Mouse (Mus musculus): ENCODE measurements around the gene Sctr. TPM values are rescaled to one million over a fixed set of nuclear protein-coding genes. Genes with fewer than 3 reads are reported as not detected.

The Sctr gene
- polyA plus RNA-seq (2016; fragmentation: Nextera tagmentation; extraction: Ambion mirVana): not detected in 2 replicates

GRCm38 (mm10) chr1:120006844-120007790 is at the start of gene Sctr:
TSS of gene Sctr (plus strand) at chr1:120006894.
- no peak within 1 kb of the TSS for H3K9ac ChIP-seq
- 3% methylated on average over 38 of the region's 39 CpGs for WGBS (ENCODE audit: insufficient replicate concordance)
- H3K9me3 ChIP-seq (replicated peaks): no peaks in the 10 kb centered on the region
- H3K4me2 ChIP-seq: peak within 1 kb of the TSS; percentile 56
- H3K27ac ChIP-seq: no peak within 1 kb of the TSS
- peak within 1 kb of the TSS; percentile 38 for H3K4me3 ChIP-seq
- peaks cover 9% of the 10 kb centered on the region; the same call in 1 of the 2 replicates for H3K4me1 ChIP-seq
- no peaks in the 10 kb centered on the region for H3K36me3 ChIP-seq
- no peak for ATAC-seq
- H3K27me3 ChIP-seq (replicated peaks): peaks cover 55% of the 10 kb centered on the region

DNA sequence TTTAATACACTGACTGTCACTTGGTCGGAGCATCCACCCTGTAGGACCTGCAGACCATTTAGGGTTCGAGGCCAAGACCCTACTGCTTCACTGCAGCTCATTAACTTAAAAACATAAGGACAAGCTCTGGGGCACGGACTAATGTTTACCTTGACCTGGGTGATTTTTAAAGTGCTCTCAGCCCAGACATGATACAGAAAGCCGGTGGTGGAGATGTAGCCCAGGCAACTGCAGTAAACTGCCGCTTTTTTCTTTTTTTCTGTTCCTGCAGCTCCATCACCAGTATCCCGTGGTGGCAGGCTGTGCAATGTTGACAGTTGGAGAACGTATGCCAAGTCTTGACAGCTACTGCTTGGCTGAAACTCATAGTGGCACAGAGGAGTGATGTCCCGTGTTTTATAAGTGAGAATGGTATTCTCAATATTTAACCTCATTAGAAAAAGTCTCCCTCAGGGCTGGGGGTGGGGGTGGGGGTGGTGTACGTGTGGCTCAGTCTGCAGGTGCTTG is 48.9 kb upstream of the Sctr start:
- no peak overlapping the region for H3K9ac ChIP-seq
- no peaks in the 10 kb centered on the region for H3K4me1 ChIP-seq
- H3K4me2 ChIP-seq: no peak overlapping the region
- no peak overlapping the region for H3K27ac ChIP-seq
- ATAC-seq: no peak
- no peak overlapping the region for H3K4me3 ChIP-seq
- H3K27me3 ChIP-seq (replicated peaks): no peaks in the 10 kb centered on the region
- no peaks in the 10 kb centered on the region for H3K9me3 ChIP-seq (replicated peaks)
- H3K36me3 ChIP-seq: no peaks in the 10 kb centered on the region
- 51% methylated on average over 9 of the region's 9 CpGs for WGBS (ENCODE audit: insufficient replicate concordance)

DNA sequence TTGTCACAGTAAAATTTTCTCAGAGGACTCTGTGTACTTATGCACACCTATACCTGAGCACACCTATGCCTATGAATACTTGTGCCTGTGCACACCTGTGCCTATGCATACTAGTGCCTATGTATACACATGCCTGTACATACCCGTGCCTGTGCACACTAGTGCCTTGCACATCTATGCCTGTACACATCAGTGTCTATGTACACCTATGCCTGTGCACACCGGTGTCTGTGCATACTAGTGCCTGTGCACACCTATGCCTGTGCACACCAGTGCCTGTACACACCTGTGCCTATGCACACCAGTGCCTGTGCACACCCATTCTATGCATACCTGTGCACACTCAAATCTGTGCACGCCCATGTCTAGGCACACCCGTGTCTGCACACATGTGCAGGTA is 47.2 kb upstream of the Sctr start:
- Histone ChIP-seq H3K27ac (no peak overlapping the region), H3K4me1 (no peaks in the 10 kb centered on the region), H3K9ac (no peak overlapping the region), H3K9me3 (replicated peaks) (no peaks in the 10 kb centered on the region), H3K4me2 (no peak overlapping the region), H3K4me3 (no peak overlapping the region), H3K36me3 (no peaks in the 10 kb centered on the region), H3K27me3 (replicated peaks) (no peaks in the 10 kb centered on the region)
- peak; percentile 49; the same call in 1 of the 2 replicates for ATAC-seq
- WGBS (ENCODE audit: insufficient replicate concordance): 77% methylated on average over 4 of the region's 4 CpGs

DNA sequence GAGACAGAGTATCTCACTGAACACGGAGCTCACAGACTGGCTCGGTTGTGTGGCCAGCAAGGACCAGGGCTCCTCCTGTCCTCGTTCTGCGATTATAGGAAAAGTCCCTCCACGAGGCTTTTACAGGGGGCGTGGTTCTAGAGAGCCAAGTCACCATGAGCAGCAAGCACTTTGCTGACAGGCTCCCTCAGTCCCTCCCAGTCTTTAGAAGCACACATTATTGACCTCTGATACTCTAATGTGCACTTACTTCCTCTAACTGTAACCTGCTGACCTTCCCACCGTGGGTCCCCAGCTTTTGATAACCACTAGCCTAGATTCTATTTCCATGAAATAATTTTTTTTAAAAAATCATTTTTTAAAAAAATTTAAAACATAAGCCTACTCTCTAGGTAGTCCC is 46.8 kb upstream of the Sctr start:
- Histone ChIP-seq H3K4me2 (no peak overlapping the region), H3K36me3 (no peaks in the 10 kb centered on the region), H3K4me3 (no peak overlapping the region), H3K9me3 (replicated peaks) (no peaks in the 10 kb centered on the region), H3K27ac (no peak overlapping the region), H3K4me1 (no peaks in the 10 kb centered on the region), H3K27me3 (replicated peaks) (no peaks in the 10 kb centered on the region), H3K9ac (no peak overlapping the region)
- 49% methylated on average over 7 of the region's 7 CpGs for WGBS (ENCODE audit: insufficient replicate concordance)
- ATAC-seq: no peak

- Histone ChIP-seq H3K9me3 (replicated peaks) (no peaks in the 10 kb centered on the region), H3K4me2 (no peak overlapping the region), H3K27ac (no peak overlapping the region), H3K36me3 (no peaks in the 10 kb centered on the region), H3K4me1 (no peaks in the 10 kb centered on the region), H3K27me3 (replicated peaks) (no peaks in the 10 kb centered on the region), H3K9ac (no peak overlapping the region), H3K4me3 (no peak overlapping the region)
- WGBS (ENCODE audit: insufficient replicate concordance): 48% methylated on average over 12 of the region's 12 CpGs
- ATAC-seq: no peak
Measured at GRCm38 (mm10) chr1:119965804-119966514, 40.7 kb upstream of the Sctr start.

- Histone ChIP-seq H3K27ac (no peak overlapping the region), H3K4me1 (0 out of 2 replicates have a peak, but pooled peaks cover 5% of the 10 kb centered on the region), H3K9ac (no peak overlapping the region), H3K36me3 (no peaks in the 10 kb centered on the region), H3K27me3 (replicated peaks) (no peaks in the 10 kb centered on the region), H3K4me3 (no peak overlapping the region), H3K4me2 (no peak overlapping the region), H3K9me3 (replicated peaks) (no peaks in the 10 kb centered on the region)
- ATAC-seq: no peak
- WGBS (ENCODE audit: insufficient replicate concordance): 23% methylated on average over 4 of the region's 4 CpGs
Measured at GRCm38 (mm10) chr1:119973117-119973516, 33.6 kb upstream of the Sctr start.

GRCm38 (mm10) chr1:119975141-119975540 is 31.6 kb upstream of the Sctr start:
- ATAC-seq: no peak
- 56% methylated on average over 4 of the region's 4 CpGs for WGBS (ENCODE audit: insufficient replicate concordance)

GRCm38 (mm10) chr1:119986555-119986954 is 20.1 kb upstream of the Sctr start:
- Histone ChIP-seq H3K9me3 (replicated peaks) (no peaks in the 10 kb centered on the region), H3K4me2 (no peak overlapping the region), H3K9ac (no peak overlapping the region), H3K27me3 (replicated peaks) (peaks cover 6% of the 10 kb centered on the region; the same call in 1 of the 2 replicates), H3K27ac (no peak overlapping the region), H3K4me3 (no peak overlapping the region), H3K36me3 (no peaks in the 10 kb centered on the region), H3K4me1 (no peaks in the 10 kb centered on the region)
- no peak for ATAC-seq
- WGBS (ENCODE audit: insufficient replicate concordance): 69% methylated on average over 5 of the region's 5 CpGs

More at GRCm38 (mm10) chr1:119975141-119975540, 31.6 kb upstream of the Sctr start:
- H3K27me3 ChIP-seq (replicated peaks): no peaks in the 10 kb centered on the region
- H3K9me3 ChIP-seq (replicated peaks): no peaks in the 10 kb centered on the region
- H3K4me1 ChIP-seq: 0 out of 2 replicates have a peak, but pooled peaks cover 5% of the 10 kb centered on the region
- no peaks in the 10 kb centered on the region for H3K36me3 ChIP-seq
- no peak overlapping the region for H3K4me2 ChIP-seq
- no peak overlapping the region for H3K27ac ChIP-seq
- no peak overlapping the region for H3K9ac ChIP-seq
- no peak overlapping the region for H3K4me3 ChIP-seq

DNA sequence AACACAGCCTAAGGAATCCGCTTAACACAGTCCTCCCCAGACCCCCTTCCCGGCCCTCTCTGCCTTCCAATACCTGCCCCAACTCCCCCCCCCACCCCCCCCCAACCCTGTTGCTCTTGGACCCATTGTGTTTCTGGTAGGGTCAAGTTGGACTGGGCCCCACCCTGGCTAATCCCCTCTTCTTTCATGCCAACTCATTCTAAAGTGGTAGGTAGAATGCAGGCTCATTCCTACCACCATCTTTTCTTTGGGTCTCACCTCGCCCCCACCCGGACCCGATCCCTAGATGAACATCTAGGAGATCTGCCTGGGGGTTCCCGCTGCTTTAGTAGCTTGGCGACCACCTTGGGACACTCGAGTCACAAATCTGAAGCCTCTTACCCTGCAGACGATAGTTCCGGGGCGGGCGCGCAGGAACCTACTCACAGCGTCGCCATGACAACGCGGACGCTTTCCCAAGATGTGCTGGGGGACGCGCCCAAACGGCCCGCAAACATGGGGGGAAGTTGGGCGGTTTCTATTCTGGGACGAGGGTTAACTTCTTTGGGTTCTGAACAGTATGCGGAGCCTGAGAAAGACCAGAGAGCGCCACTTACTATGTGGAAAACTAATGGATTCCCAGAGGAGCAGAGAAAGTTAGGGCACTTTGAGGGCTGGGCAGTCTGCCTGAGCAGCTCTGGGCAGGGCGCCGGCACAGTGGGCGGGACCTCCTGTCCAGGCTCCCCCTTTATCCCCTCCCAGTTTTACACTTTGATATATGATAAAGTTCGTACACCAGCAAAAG is 9.7 kb upstream of the Sctr start, which contains the start of gene Cfap221:
Cfap221 (minus strand) TSS at position 437 of the 784 bp plus-strand sequence.
- H3K9ac ChIP-seq: no peak within 1 kb of the TSS

GRCm38 (mm10) chr1:119997644-119998043 is 9.1 kb upstream of the Sctr start:
- H3K9me3 ChIP-seq (replicated peaks): no peaks in the 10 kb centered on the region

More for the DNA sequence above, 9.7 kb upstream of the Sctr start, which contains the start of gene Cfap221:
- Histone ChIP-seq H3K27ac (no peak within 1 kb of the TSS), H3K4me3 (peak within 1 kb of the TSS; percentile 47), H3K4me1 (peaks cover 9% of the 10 kb centered on the region), H3K4me2 (peak within 1 kb of the TSS; percentile 70), H3K9me3 (replicated peaks) (no peaks in the 10 kb centered on the region), H3K36me3 (no peaks in the 10 kb centered on the region), H3K27me3 (replicated peaks) (no peaks in the 10 kb centered on the region)
- WGBS (ENCODE audit: insufficient replicate concordance): 5% methylated on average over 30 of the region's 30 CpGs
- peak; percentile 79 for ATAC-seq

More at GRCm38 (mm10) chr1:119997644-119998043, 9.1 kb upstream of the Sctr start:
- Histone ChIP-seq H3K27me3 (replicated peaks) (no peaks in the 10 kb centered on the region), H3K4me2 (peak overlapping the region; percentile 70), H3K9ac (no peak overlapping the region), H3K27ac (no peak overlapping the region), H3K4me3 (peak overlapping the region; percentile 47; the same call in 1 of the 2 replicates), H3K4me1 (peaks cover 9% of the 10 kb centered on the region), H3K36me3 (no peaks in the 10 kb centered on the region)
- WGBS (ENCODE audit: insufficient replicate concordance): 29% methylated on average over 5 of the region's 5 CpGs
- ATAC-seq: peak; percentile 40; the same call in 1 of the 2 replicates
